Mouse (Mus musculus) lung, adult 2 months (tissue): ENCODE results near the gene Fam219b.

Experiments used
- CTCF ChIP-seq: fragments of 200-500 bp; IDR thresholded peaks from 2 replicates; pipeline ENCODE4 v1.5.1; 2011; ENCODE audit warnings: mild to moderate bottlenecking, low read length, control low read depth; ENCODE audit not compliant: insufficient read depth
- POLR2A ChIP-seq: fragments of 200-500 bp; IDR thresholded peaks from 2 replicates; pipeline ENCODE4 v1.6.1; 2011; ENCODE audit warnings: low read depth, mild to moderate bottlenecking, control low read depth, low read length, borderline replicate concordance; ENCODE audit errors: extremely low read depth

DNA sequence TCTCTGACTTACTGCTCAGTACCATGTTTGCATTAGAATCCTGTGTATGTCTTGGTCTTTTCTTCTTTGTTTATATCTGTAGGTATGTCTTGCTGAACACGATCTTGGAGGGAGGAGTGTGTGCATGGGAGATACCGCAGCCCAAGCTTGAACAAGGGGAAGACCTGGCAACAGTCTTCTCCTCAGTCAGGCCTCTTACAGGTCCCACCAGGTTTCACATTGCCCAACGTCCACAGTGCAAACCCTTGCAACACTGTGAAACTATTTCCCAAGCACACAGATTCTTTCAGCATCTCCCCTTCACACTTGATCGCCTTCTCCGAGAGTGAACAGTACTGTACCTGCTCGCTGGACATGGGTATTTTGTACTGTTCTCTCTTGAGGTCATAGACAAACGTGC lies 49.5 kb upstream of the Fam219b start:
- TF ChIP-seq POLR2A: no peak
- no peak for TF ChIP-seq CTCF
